ENCODE assay signal across 14 mouse cellular contexts in genomic region chr8:125847842-125848241, GRCm38 (mm10). TPM values are rescaled to one million over a fixed set of nuclear protein-coding genes. Genes with fewer than 3 reads are reported as not detected.
A peak's percentile ranks its signal among the peaks of the same experiment; 100 is the strongest.
DNase-seq lines count a peak whose midpoint lies in the region; ATAC-seq lines count a peak whose summit lies in the region.
"Had no signal": no experiment of that assay in that cellular context is flagged by ENCODE, and none has a peak within 500 bp of the region (broad histone marks: within the 10 kb centered on the region; RNA-seq: fewer than 3 reads in every experiment).

No protein-coding gene starts in this region.

- no peak overlapping the region for H3K4me3 ChIP-seq in kidney, embryonic 14.5 days (ENCODE audit: low read length)
- H3K4me3 ChIP-seq in hindbrain, embryonic 12.5 days = no peak overlapping the region
- no peak overlapping the region for H3K4me3 ChIP-seq in limb, embryonic 13.5 days
- H3K4me3 ChIP-seq: forebrain, embryonic 10.5 days; liver, embryonic 13.5 days; stomach, embryonic 15.5 days had no signal

- peak; percentile 62; the same call in 1 of the 2 replicates for ATAC-seq in kidney, embryonic 14.5 days (ENCODE audit: low FRiP score, low TSS enrichment)
- ATAC-seq in hindbrain, embryonic 12.5 days (ENCODE audit: low FRiP score) = peak; percentile 89
- ATAC-seq in limb, embryonic 13.5 days (ENCODE audit: low FRiP score, low read depth) = peak; percentile 72; the same call in 1 of the 2 replicates

- no peak for DNase-seq in kidney, postnatal 25 days
- DNase-seq in retina, embryonic 14.5 days (ENCODE audit: low spot score) = peak; percentile 53
- no peak for DNase-seq in ovary, adult 18-20 months (ENCODE audit: low spot score)
- no peak for DNase-seq in lung, postnatal 25 days (ENCODE audit: low spot score)
- DNase-seq: adrenal gland, adult 8-10 months; heart, postnatal 14 days; kidney, adult 9 months; liver, embryonic 13.5 days; right cerebral cortex, postnatal 4 days had no signal

- H3K9ac ChIP-seq in kidney, embryonic 14.5 days (ENCODE audit: low read depth, low read length) = no peak overlapping the region
- H3K9ac ChIP-seq in hindbrain, embryonic 12.5 days = no peak overlapping the region
- H3K9ac ChIP-seq in limb, embryonic 13.5 days = no peak overlapping the region
- H3K9ac ChIP-seq: liver, embryonic 13.5 days; stomach, embryonic 15.5 days had no signal

- H3K4me1 ChIP-seq in kidney, embryonic 14.5 days (ENCODE audit: control insufficient read depth, insufficient read depth, low read length) = 0 out of 2 replicates have a peak, but pooled peaks cover 6% of the 10 kb centered on the region
- H3K4me1 ChIP-seq in hindbrain, embryonic 12.5 days = peaks cover 20% of the 10 kb centered on the region
- peaks cover 28% of the 10 kb centered on the region for H3K4me1 ChIP-seq in limb, embryonic 13.5 days
- H3K4me1 ChIP-seq: stomach, embryonic 15.5 days had no signal

- H3K4me2 ChIP-seq in kidney, embryonic 14.5 days (replicated peaks; ENCODE audit: low read depth, low read length) = no peak overlapping the region
- no peak overlapping the region for H3K4me2 ChIP-seq in hindbrain, embryonic 12.5 days (replicated peaks)
- H3K4me2 ChIP-seq in limb, embryonic 13.5 days (replicated peaks) = no peak overlapping the region
- H3K4me2 ChIP-seq: liver, embryonic 13.5 days; stomach, embryonic 15.5 days had no signal

- H3K9me3 ChIP-seq in kidney, embryonic 14.5 days (ENCODE audit: control insufficient read depth, low read length) = no peaks in the 10 kb centered on the region
- no peaks in the 10 kb centered on the region for H3K9me3 ChIP-seq in hindbrain, embryonic 12.5 days (replicated peaks)
- H3K9me3 ChIP-seq in limb, embryonic 13.5 days = no peaks in the 10 kb centered on the region
- H3K9me3 ChIP-seq: forebrain, embryonic 10.5 days; liver, embryonic 13.5 days; stomach, embryonic 15.5 days had no signal

- H3K36me3 ChIP-seq in kidney, embryonic 14.5 days (ENCODE audit: control insufficient read depth, insufficient read depth, low read length) = no peaks in the 10 kb centered on the region
- H3K36me3 ChIP-seq in hindbrain, embryonic 12.5 days = no peaks in the 10 kb centered on the region
- no peaks in the 10 kb centered on the region for H3K36me3 ChIP-seq in limb, embryonic 13.5 days
- H3K36me3 ChIP-seq: forebrain, embryonic 10.5 days; liver, embryonic 13.5 days; stomach, embryonic 15.5 days had no signal

- H3K27me3 ChIP-seq in kidney, embryonic 14.5 days (ENCODE audit: control insufficient read depth, insufficient read depth, low read length) = no peaks in the 10 kb centered on the region
- H3K27me3 ChIP-seq in hindbrain, embryonic 12.5 days = no peaks in the 10 kb centered on the region
- 0 out of 2 replicates have a peak, but pooled peaks cover 4% of the 10 kb centered on the region for H3K27me3 ChIP-seq in limb, embryonic 13.5 days
- H3K27me3 ChIP-seq: liver, embryonic 13.5 days; stomach, embryonic 15.5 days had no signal

- WGBS in kidney, embryonic 14.5 days = 29% methylated on average over 12 of the region's 12 CpGs
- WGBS in hindbrain, embryonic 12.5 days = 37% methylated on average over 12 of the region's 12 CpGs
- WGBS in limb, embryonic 13.5 days = 25% methylated on average over 12 of the region's 12 CpGs

- H3K27ac ChIP-seq in kidney, embryonic 14.5 days (ENCODE audit: low read depth, low read length) = no peak overlapping the region
- H3K27ac ChIP-seq in hindbrain, embryonic 12.5 days = peak overlapping the region; percentile 67
- H3K27ac ChIP-seq in limb, embryonic 13.5 days = no peak overlapping the region
- H3K27ac ChIP-seq: forebrain, embryonic 10.5 days; liver, embryonic 13.5 days; stomach, embryonic 15.5 days had no signal

RNA-seq across cellular contexts. Expression of gene Pcnx2, which starts 50.3 kb away (rescaled TPM):
- polyA plus RNA-seq in kidney, embryonic 14.5 days (2014; fragmentation: Nextera tagmentation; extraction: Ambion mirVana) = 0.15 and 0.19 TPM in 2 replicates
- polyA plus RNA-seq in hindbrain, embryonic 12.5 days (2016; fragmentation: Nextera tagmentation; extraction: Ambion mirVana) = 1.1 and 1.4 TPM in 2 replicates
- polyA plus RNA-seq in limb, embryonic 13.5 days (2015; fragmentation: Nextera tagmentation; extraction: Ambion mirVana) = 0.11 and 0.13 TPM in 2 replicates
